Mouse (Mus musculus) naive thymus-derived CD4-positive, alpha-beta T cell, adult 2 months (primary cell): ENCODE measurements around the gene Serinc5.

Experiments used
- DNase-seq: peaks from one replicate; pipeline ENCODE4 v3.0.0-alpha.2; 2011; ENCODE audit warnings: low read depth

Serinc5 gene

DNA sequence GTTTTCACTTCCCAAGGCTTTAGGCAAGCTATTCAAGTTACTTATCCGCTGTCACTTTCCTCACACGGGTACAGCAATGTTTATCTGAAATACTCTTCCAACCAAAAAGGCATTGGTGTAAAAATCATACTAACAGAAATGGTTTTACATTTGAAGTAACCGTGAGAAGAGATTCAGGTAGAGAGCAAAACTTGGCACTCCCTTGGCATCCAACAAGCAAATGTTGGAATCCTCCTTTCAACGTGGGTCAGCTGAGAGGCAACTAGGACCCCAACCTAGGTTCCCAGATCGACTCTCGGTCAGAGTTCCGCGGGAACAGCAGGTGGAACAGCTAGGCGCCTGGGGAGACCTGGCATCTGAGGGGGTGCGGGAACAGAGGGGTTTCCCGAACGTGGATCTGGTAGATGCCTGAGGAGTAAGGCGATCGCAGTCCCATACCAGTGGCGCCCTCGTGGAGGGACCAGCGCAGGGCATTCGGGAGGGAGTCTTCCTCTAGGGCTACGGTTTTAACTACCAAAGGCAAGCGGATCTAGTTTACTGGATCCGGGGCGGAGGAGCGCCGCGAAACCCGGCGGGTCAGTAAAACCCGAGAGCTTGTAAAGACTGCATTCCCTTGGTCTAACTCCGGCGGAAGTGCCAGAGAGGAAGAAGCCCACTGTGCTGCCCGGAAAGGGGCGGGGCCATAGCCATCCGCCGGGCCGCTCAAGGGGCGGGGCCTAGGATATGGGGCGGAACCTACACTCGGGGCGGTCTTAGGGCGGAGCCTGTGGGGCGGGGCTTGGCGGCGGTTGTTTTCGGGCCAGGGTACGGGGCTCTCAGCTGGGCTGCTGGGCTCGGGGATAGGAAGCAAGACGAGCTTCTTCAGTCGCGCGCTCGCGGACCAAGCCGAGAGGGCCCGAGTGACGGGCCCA is at the start of gene Serinc5:
Serinc5 (plus strand) TSS at position 781 of the 911 bp plus-strand sequence.
- peak; percentile 97 for DNase-seq

- DNase-seq: no peak
Observed at GRCm38 (mm10) chr13:92576072-92576471, 34.8 kb upstream of the Serinc5 start, which contains the start of gene Spz1. Gene Spz1 (minus strand): TSS chr13:92576172.

- DNase-seq: no peak
Observed at GRCm38 (mm10) chr13:92576688-92577087, 34.2 kb upstream of the Serinc5 start.

DNA sequence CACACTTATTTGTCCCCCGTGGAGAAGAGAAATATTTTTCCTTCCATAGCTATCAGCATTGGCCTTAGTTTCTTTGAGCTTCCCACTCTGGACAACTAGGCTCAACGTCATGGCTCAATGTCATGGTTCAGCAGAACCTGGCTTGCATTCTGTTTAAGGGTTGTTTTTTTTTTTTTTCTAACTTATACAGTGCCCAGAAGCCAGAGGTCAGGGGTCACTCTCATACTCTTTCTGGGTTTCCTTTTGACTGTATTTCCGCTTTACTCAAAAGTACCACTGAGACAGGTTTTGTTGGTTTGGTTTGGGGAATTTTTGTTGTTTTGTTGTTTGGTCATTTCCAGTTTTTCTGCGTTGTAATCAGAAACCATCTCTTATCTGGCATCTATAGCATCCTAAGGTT is 32.7 kb upstream of the Serinc5 start:
- DNase-seq: no peak

DNA sequence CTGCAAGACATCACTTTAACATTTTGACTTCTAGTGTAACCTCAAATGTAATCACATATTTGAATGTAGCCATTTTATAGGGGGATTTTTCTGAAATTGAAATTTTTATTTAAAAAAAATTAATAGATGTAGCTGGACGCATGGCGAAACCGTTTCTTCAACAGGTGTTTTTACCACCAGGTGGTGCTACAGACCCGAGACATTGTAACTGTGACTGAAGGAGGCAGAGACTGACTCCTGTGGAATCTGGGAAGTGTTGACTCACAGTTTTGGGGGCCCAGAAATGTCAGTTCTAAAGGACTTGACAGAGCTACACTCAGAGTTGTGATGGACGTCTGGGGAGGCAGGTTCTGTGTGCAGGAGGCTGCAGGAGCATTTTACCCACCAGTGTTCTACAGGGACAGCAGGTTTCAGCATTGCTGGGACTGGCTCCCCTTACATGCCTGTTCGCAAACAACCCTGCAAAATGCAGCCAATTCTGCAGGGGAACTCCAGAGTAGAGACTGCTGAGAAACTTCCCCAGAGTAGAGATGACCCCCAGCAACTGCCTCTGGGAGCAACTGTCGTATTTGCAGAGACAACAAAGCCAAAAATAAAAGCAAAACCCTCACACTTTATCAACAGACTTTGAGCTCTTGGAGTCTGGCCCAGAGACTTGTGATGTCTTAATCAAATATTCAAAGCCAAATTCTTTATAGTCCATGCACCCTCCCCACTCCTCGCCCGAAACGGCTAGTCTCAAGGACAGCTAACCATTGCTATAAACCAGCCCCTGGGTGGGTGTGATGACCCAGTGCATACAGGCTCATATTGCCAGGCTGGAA is 30.5 kb upstream of the Serinc5 start:
- peak; percentile 72 for DNase-seq

DNA sequence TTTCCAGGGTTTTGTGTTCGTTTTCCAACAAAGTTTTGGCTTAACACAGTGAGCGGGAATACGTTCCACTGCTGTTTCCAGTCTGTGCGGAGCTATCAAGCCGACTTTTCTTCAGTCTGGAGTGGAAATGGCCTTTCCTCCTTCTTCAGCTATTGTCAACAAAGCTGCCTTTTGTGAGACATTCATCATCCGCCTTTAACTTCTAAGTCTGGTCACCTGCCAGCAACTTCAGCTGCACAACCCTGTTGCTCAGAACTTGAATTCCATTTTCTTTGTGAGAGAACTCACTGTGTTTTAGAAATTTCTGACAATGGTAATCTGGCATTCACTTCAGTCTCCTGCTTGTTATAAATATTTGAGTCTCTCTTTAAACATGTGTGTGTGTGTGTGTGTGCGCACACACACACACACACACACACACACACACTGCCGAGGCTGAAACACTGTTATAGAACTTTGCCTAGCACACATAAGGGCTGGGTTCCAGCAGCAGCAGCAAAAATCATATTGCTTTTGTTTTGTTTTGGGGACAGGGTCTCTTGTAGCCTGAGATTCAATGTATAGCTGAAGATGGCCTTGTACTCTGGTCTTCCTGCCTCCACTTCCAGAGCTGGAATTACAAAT is 26.7 kb upstream of the Serinc5 start:
- no peak for DNase-seq

DNA sequence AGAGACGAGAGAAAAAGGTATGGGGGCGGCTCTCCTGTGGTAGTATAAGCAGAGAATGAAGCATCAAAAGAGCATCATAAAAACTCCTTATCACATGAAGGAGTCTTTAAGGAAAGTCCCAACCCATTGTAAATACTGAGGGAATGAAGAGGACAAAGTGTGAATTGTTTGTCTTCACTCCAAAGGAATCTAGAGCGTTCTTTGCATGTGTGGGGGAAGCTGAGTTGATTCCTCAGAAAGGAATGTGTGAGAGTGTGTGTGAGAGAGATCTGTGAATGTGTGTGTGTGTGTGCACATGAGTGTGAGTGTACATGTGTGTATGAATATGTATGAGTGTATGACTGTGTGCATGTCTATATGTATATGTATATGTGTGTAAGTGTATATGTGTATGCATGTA is 22.2 kb upstream of the Serinc5 start:
- no peak for DNase-seq

DNA sequence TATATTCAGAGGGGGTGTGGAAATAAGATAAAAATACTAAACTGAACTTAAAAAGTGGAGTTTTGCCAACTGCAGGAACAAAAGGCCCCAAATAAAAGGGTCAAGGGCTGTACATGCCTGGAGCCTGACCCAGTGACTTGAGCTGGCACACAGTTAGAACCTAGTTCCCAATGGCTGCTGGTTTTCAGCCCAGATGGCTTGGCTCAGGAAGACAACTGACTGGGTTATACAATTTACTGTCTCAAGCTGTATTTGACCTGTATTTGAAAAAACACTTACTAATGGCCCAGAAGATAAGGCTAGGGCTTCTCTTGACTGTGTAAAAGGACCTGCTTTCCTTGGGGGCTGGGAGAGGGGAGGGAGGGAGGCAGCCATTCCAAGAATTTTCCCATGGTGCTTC is 21.6 kb upstream of the Serinc5 start:
- no peak for DNase-seq

DNA sequence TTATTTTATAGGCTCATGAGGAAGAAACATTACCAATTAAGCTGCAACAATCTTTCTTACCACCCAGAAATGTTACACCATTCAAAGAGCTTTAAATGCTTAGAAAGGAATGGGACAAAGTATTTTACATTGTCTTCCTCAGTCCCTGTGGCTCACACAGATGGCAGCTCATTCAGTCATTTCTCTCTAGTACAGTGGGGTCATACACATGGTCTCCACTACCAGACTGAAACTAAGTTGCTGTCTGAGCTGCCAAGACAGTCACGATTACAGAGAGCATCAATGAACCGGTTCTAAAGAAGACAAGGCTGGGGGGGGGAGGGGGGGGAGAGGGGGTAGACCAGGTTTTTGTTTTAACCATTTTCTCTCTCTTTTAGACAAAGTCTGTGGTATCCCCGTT is 19.7 kb upstream of the Serinc5 start:
- no peak for DNase-seq

- DNase-seq: no peak
Observed at GRCm38 (mm10) chr13:92592268-92592785, 18.6 kb upstream of the Serinc5 start.

- DNase-seq: no peak
Observed at GRCm38 (mm10) chr13:92592786-92593635, 17.9 kb upstream of the Serinc5 start.

GRCm38 (mm10) chr13:92593731-92594396 is 17.0 kb upstream of the Serinc5 start:
- no peak for DNase-seq

- no peak for DNase-seq
Observed at GRCm38 (mm10) chr13:92594481-92594880, 16.4 kb upstream of the Serinc5 start.

GRCm38 (mm10) chr13:92594907-92595306 is 16.0 kb upstream of the Serinc5 start:
- DNase-seq: no peak

- no peak for DNase-seq
Observed at GRCm38 (mm10) chr13:92595424-92595823, 15.5 kb upstream of the Serinc5 start.

GRCm38 (mm10) chr13:92605306-92605705 is 5.6 kb upstream of the Serinc5 start:
- DNase-seq: peak; percentile 39

- DNase-seq: peak; percentile 63
Observed at GRCm38 (mm10) chr13:92609486-92610310, 1.2 kb upstream of the Serinc5 start.

DNA sequence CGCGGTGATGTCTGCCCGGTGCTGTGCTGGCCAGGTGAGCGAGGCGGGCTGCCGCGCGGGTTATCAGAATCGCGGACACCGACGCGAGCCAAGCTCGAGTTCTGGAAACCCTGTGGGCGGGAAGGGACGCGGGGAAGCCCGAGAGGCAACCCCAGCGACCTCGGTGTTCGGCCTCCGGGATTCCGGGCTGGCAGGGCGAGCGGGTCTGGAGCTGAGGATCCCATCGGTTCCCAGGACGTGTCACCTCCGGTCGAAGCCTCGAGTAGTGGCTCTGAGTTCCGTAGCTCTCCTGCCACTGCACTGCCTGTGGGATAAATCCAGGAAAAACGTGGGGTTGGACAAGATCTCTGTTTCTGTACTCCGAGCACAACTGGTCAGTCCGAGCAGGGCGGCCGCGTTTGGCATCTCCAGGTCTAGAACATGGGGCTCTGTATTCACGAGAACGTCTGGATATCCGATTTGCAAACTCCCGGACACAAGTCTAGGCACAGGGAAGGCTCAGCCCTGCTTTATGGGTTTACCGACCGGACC is 428 bp downstream of the Serinc5 start:
- DNase-seq: no peak

DNA sequence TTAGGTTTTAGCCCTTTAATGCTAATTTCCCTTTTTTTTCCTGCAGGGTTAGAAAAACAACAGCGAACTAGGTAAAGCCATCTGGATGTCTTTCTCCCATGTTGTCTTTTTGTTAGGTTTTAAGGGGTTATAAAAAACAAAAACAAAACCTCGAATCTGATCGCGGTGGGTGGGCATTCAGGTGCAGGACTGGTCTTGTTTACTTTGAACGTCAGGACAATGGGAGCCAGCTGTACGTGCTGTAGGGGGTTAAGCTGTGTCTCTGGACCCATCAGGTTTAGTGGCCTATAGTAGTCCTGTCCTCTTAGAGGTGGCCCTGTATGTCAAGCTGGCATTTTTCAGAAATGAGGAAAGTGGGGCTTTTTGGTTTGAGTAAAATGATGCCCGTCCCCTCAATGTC is 1.0 kb downstream of the Serinc5 start:
- peak; percentile 28 for DNase-seq

- no peak for DNase-seq
Observed at GRCm38 (mm10) chr13:92613094-92613493, 2.2 kb downstream of the Serinc5 start.
